In the genomic region with DNA sequence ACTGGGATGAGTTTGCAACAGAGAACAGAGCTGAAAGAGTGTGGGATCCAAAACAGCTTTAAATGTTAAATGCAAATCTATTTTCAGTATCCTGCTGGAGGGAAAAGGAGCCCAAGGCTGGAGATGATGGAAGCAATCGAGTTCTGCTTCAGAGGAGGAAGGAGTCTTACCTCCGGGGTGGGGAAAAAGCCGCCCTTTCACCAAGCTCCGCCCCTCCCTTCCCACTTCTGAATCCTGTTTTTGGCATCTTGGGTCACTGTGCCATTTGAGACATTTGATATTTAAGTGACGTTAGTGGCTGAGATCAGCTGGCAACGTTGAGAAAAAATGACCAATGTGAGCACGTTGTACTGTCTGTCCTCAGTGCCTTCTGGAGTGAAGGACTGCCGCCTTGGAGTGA, we compare ENCODE assay signal across 14 mouse cellular contexts. TPM values are rescaled to one million over a fixed set of nuclear protein-coding genes. Genes with fewer than 3 reads are reported as not detected.
DNase-seq lines count a peak whose midpoint lies in the region; ATAC-seq and TF ChIP-seq lines count a peak whose summit lies in the region.
"Had no signal": no experiment of that assay in that cellular context is flagged by ENCODE, and none has a peak within 500 bp of the region (broad histone marks: within the 10 kb centered on the region; RNA-seq: fewer than 3 reads in every experiment).

No protein-coding gene starts in this region.

- H3K4me2 ChIP-seq in heart, embryonic 12.5 days, result no peak overlapping the region
- H3K4me2 ChIP-seq in lung, postnatal 0 days (replicated peaks; ENCODE audit: low read depth, low read length), result no peak overlapping the region
- no peak overlapping the region for H3K4me2 ChIP-seq in intestine, embryonic 15.5 days (replicated peaks)
- H3K4me2 ChIP-seq: kidney, embryonic 15.5 days; liver, embryonic 12.5 days; midbrain, embryonic 11.5 days had no signal

- H3K27ac ChIP-seq in heart, embryonic 12.5 days (ENCODE audit: poor library complexity, severe bottlenecking), result no peak overlapping the region
- H3K27ac ChIP-seq in lung, postnatal 0 days (ENCODE audit: low read length), result no peak overlapping the region
- no peak overlapping the region for H3K27ac ChIP-seq in intestine, embryonic 15.5 days
- H3K27ac ChIP-seq: forebrain, embryonic 10.5 days; hindbrain, embryonic 10.5 days; kidney, embryonic 15.5 days; limb, embryonic 10.5 days; liver, embryonic 12.5 days had no signal

- TF ChIP-seq EP300 in lung, postnatal 0 days (IDR thresholded peaks at IDR 0.05), result no peak

- no peaks in the 10 kb centered on the region for H3K36me3 ChIP-seq in heart, embryonic 12.5 days
- no peaks in the 10 kb centered on the region for H3K36me3 ChIP-seq in lung, postnatal 0 days (ENCODE audit: insufficient read depth, low read length)
- no peaks in the 10 kb centered on the region for H3K36me3 ChIP-seq in intestine, embryonic 15.5 days
- H3K36me3 ChIP-seq: forebrain, embryonic 10.5 days; hindbrain, embryonic 10.5 days; kidney, embryonic 15.5 days; limb, embryonic 10.5 days; liver, embryonic 12.5 days had no signal

- no peak overlapping the region for H3K9ac ChIP-seq in heart, embryonic 12.5 days
- H3K9ac ChIP-seq in lung, postnatal 0 days (replicated peaks; ENCODE audit: low read depth), result no peak overlapping the region
- no peak overlapping the region for H3K9ac ChIP-seq in intestine, embryonic 15.5 days
- H3K9ac ChIP-seq: kidney, embryonic 15.5 days; liver, embryonic 12.5 days had no signal

- H3K27me3 ChIP-seq in heart, embryonic 12.5 days (replicated peaks), result peaks cover 9% of the 10 kb centered on the region
- no peaks in the 10 kb centered on the region for H3K27me3 ChIP-seq in lung, postnatal 0 days (replicated peaks; ENCODE audit: insufficient read depth, low read length)
- no peaks in the 10 kb centered on the region for H3K27me3 ChIP-seq in intestine, embryonic 15.5 days (replicated peaks)

- DNase-seq in heart, adult 11 months, result peak; percentile 89
- DNase-seq in lung, postnatal 0 days (ENCODE audit: low spot score), result peak; percentile 36
- no peak for DNase-seq in lung, adult 2 months
- peak; percentile 42 for DNase-seq in lung, postnatal 10 days
- DNase-seq in adipocyte (ENCODE audit: low spot score), result no peak
- DNase-seq: cerebellum, adult 8-10 months had no signal

- H3K4me1 ChIP-seq in heart, embryonic 12.5 days (replicated peaks), result peaks cover 9% of the 10 kb centered on the region; the same call in 1 of the 2 replicates
- no peaks in the 10 kb centered on the region for H3K4me1 ChIP-seq in lung, postnatal 0 days (ENCODE audit: insufficient read depth, low read depth, low read length)
- peaks cover 7% of the 10 kb centered on the region for H3K4me1 ChIP-seq in lung, adult 2 months (ENCODE audit: control insufficient read depth, insufficient read depth, low read length)
- H3K4me1 ChIP-seq in intestine, embryonic 15.5 days (replicated peaks), result 0 out of 2 replicates have a peak, but pooled peaks cover 7% of the 10 kb centered on the region
- H3K4me1 ChIP-seq: liver, embryonic 12.5 days had no signal

- TF ChIP-seq CTCF in lung, postnatal 0 days (IDR thresholded peaks at IDR 0.05), result no peak
- no peak for TF ChIP-seq CTCF in lung, adult 2 months (IDR thresholded peaks at IDR 0.05; ENCODE audit: insufficient read depth, low read length)

- TF ChIP-seq POLR2A in lung, adult 2 months (IDR thresholded peaks at IDR 0.05; ENCODE audit: borderline replicate concordance, extremely low read depth, low read depth, low read length), result no peak

- H3K9me3 ChIP-seq in heart, embryonic 12.5 days (replicated peaks), result no peaks in the 10 kb centered on the region
- no peaks in the 10 kb centered on the region for H3K9me3 ChIP-seq in lung, postnatal 0 days (ENCODE audit: low read length)
- no peaks in the 10 kb centered on the region for H3K9me3 ChIP-seq in intestine, embryonic 15.5 days
- H3K9me3 ChIP-seq: forebrain, embryonic 10.5 days; hindbrain, embryonic 10.5 days; kidney, embryonic 15.5 days; limb, embryonic 10.5 days; liver, embryonic 12.5 days had no signal

- ATAC-seq in heart, embryonic 12.5 days (ENCODE audit: insufficient number of reproducible peaks, low FRiP score), result no peak
- peak; percentile 54 for ATAC-seq in lung, postnatal 0 days
- no peak for ATAC-seq in intestine, embryonic 15.5 days
- ATAC-seq: liver, embryonic 12.5 days had no signal

- no peak overlapping the region for H3K4me3 ChIP-seq in heart, embryonic 12.5 days
- no peak overlapping the region for H3K4me3 ChIP-seq in lung, postnatal 0 days (ENCODE audit: low read depth, low read length)
- H3K4me3 ChIP-seq in lung, adult 2 months (replicated peaks; ENCODE audit: extremely low read depth, low read depth, low read length), result no peak overlapping the region
- no peak overlapping the region for H3K4me3 ChIP-seq in intestine, embryonic 15.5 days (replicated peaks)
- H3K4me3 ChIP-seq: forebrain, embryonic 10.5 days; hindbrain, embryonic 10.5 days; kidney, embryonic 15.5 days; limb, embryonic 10.5 days; liver, embryonic 12.5 days had no signal

- WGBS in heart, embryonic 12.5 days, result 50% methylated on average over 8 of the region's 8 CpGs
- 36% methylated on average over 8 of the region's 8 CpGs for WGBS in lung, postnatal 0 days
- 31% methylated on average over 8 of the region's 8 CpGs for WGBS in lung, adult 2 months
- WGBS in intestine, embryonic 15.5 days, result 58% methylated on average over 8 of the region's 8 CpGs

RNA-seq across cellular contexts. Expression of a gene that starts 8.9 kb away (rescaled TPM):
- 6.8 and 8.5 TPM in 2 replicates for polyA plus RNA-seq in heart, embryonic 12.5 days (2016; fragmentation: Nextera tagmentation; extraction: Ambion mirVana)
- 12.7 and 13.4 TPM in 2 replicates for polyA plus RNA-seq in lung, postnatal 0 days (2015; fragmentation: Nextera tagmentation; extraction: Ambion mirVana)
- 4.6 and 15.8 TPM in 2 replicates for polyA plus RNA-seq in lung, adult 2 months (2012; rRNA removed)
- polyA plus RNA-seq in intestine, embryonic 15.5 days (2015; fragmentation: Nextera tagmentation; extraction: Ambion mirVana), result 8.4 and 8.5 TPM in 2 replicates

Comparison
In these comparisons a context has a peak if more than half of its experiments do, and no peak if none do; other contexts are left out.
1. DNase-seq: peak in heart, adult 11 months (single experiment), lung, postnatal 0 days (single experiment) and lung, postnatal 10 days (single experiment); none in lung, adult 2 months (single experiment) and adipocyte (single experiment).